Mouse (Mus musculus) heart, postnatal 10 days (tissue): ENCODE measurements around the gene Susd6. TPM values are rescaled to one million over a fixed set of nuclear protein-coding genes. Genes with fewer than 3 reads are reported as not detected.

Experiments
- DNase-seq, 2 experiments: peaks; one replicate each; pipeline ENCODE4 v3.0.0; 2021
- intact Hi-C: fragments of 180-260 bp; cut with DNase I; formaldehyde crosslinking; loops from one replicate; pipeline ENCODE4 v1.15.1; 2025
- total RNA-seq, 2 experiments: library from RNA; stranded (reverse); gene quantifications; 2 replicates each; pipeline ENCODE4 v1.2.3; 2021

Susd6 gene
- total RNA-seq, 2 experiments from 2014 or later, result 58.3 to 60.9 TPM

- no peak for DNase-seq
- intact Hi-C loops, result no loop called here
These were observed 119.3 kb downstream of the Susd6 start for GRCm38 (mm10) chr12:80909631-80910030.

GRCm38 (mm10) chr12:80917764-80918163, 127.5 kb downstream of the Susd6 start:
- intact Hi-C loops, result no loop called here
- DNase-seq, result peak in 1 of 2 experiments; percentile 18

GRCm38 (mm10) chr12:80921301-80921700, 131.0 kb downstream of the Susd6 start:
- no peak for DNase-seq
- intact Hi-C loops, result no loop called here

GRCm38 (mm10) chr12:80922869-80923268, 132.6 kb downstream of the Susd6 start:
- intact Hi-C loops, result no loop called here
- no peak for DNase-seq

GRCm38 (mm10) chr12:80923602-80924001, 133.3 kb downstream of the Susd6 start:
- DNase-seq, result no peak
- intact Hi-C loops, result no loop called here

GRCm38 (mm10) chr12:80924205-80924604, 133.9 kb downstream of the Susd6 start:
- intact Hi-C loops, result no loop called here
- DNase-seq, result peak; percentile 21 to 40

GRCm38 (mm10) chr12:80925919-80926318, 135.6 kb downstream of the Susd6 start:
- DNase-seq, result peak; percentile 28 to 30
- intact Hi-C loops, result no loop called here

GRCm38 (mm10) chr12:80926550-80926949, 136.2 kb downstream of the Susd6 start:
- intact Hi-C loops, result no loop called here
- DNase-seq, result no peak

- intact Hi-C loops, result no loop called here
- no peak for DNase-seq
These were observed 137.2 kb downstream of the Susd6 start for GRCm38 (mm10) chr12:80927518-80927917.

- no peak for DNase-seq
- intact Hi-C loops, result no loop called here
These were observed 138.6 kb downstream of the Susd6 start for GRCm38 (mm10) chr12:80928881-80929280.

GRCm38 (mm10) chr12:80930141-80930540, 139.8 kb downstream of the Susd6 start:
- intact Hi-C loops, result no loop called here
- DNase-seq, result no peak

Other genes with a start within 250 kb of the Susd6 start
- gene Slc39a9, start 146.6 kb upstream of the Susd6 start, total RNA-seq, result 10 to 100 TPM; 25.8 to 27.1 TPM
- gene Erh, start 146.2 kb upstream of the Susd6 start, total RNA-seq, result 10 to 100 TPM; 43.6 to 60.4 TPM
- under 1 TPM; 0.25 to 0.60 TPM for gene Plekhd1, start 97.9 kb upstream of the Susd6 start, total RNA-seq
- under 1 TPM; 0.10 to 0.12 TPM for gene Ccdc177, start 29.8 kb upstream of the Susd6 start, total RNA-seq
- gene Srsf5, start 155.0 kb downstream of the Susd6 start, total RNA-seq, result 100 to 1,000 TPM; 247 to 319 TPM
- gene Slc10a1, start 178.2 kb downstream of the Susd6 start, total RNA-seq, result not detected
- gene Smoc1, start 236.3 kb downstream of the Susd6 start, total RNA-seq, result 1 to 10 TPM; 7.0 to 7.1 TPM